Mouse (Mus musculus) E14TG2a.4 (cell line): ENCODE results near the gene Syk.

Experiments
- CTCF ChIP-seq: conservative IDR thresholded peaks from 2 replicates; pipeline ENCODE4 v1.5.1; 2014; ENCODE audit warnings: low read length
- POU5F1 ChIP-seq: IDR thresholded peaks from 2 replicates; pipeline ENCODE4 v1.6.1; 2014; ENCODE audit warnings: low read length, borderline replicate concordance

DNA sequence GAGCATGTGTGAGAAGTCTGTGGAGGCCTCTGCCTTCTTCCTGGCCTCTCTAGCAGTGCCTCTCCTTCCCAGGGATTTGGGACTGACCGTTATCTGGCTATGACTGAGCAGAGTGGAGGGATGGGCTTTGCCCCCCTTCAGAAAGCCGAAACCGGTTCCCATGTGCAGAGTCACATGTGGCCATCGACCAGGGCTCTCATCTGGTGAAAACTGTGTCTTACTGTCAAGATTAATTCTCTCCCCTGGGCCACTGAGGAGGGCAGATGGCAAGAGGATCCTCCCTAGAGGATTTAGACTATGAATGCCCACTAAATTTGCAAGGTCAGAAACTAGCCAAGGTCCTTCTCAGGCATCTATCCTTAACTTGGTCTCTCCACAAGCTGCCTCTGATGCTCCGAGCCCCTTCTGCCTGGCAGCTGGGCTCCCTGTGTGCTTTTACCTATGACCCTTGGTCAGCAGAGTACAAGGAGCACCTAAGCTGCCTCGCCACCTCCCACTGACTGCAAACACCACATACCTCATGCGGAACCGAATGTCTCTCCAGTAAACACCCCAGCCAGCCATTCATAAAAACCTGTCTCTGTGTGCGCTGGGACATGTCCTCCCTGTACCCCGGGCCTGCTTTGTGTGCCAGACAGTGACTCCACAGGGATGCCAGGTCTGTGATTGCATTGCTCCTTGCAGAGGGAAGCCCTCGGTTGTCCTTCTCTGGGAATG is 65.2 kb downstream of the Syk start:
- no peak for TF ChIP-seq CTCF
- TF ChIP-seq POU5F1: no peak
